Mouse (Mus musculus) CH12.LX (cell line): ENCODE measurements around the gene Slc5a10. TPM values are rescaled to one million over a fixed set of nuclear protein-coding genes. Genes with fewer than 3 reads are reported as not detected.
A peak's percentile ranks its signal among the peaks of the same experiment; 100 is the strongest.

ENCODE experiments used
- DNase-seq: peaks from one replicate; pipeline ENCODE4 v3.0.0-alpha.2; 2013; ENCODE audit errors: extremely low read depth
- H3K27ac ChIP-seq: 2 replicates; pipeline ENCODE4 v1.5.1; 2012; ENCODE audit warnings: low read depth, mild to moderate bottlenecking, control low read depth, moderate library complexity; ENCODE audit not compliant: insufficient read depth
- H3K27me3 ChIP-seq: replicated peaks from 2 replicates; pipeline ENCODE3; 2012; ENCODE audit warnings: inconsistent platforms
- H3K36me3 ChIP-seq, 2 experiments: replicated peaks in 1 of 2; 2 replicates each; pipeline versions ENCODE3 to v1.6.1; 2012; ENCODE audit warnings: inconsistent platforms in 1 of 2, low read length in 1 of 2, mild to moderate bottlenecking in 1 of 2, mixed read lengths in 1 of 2, moderate library complexity in 1 of 2; ENCODE audit not compliant: control insufficient read depth in 1 of 2, insufficient read depth in 1 of 2
- H3K4me1 ChIP-seq, 2 experiments: 2 replicates each; pipeline ENCODE4 v1.6.1; 2012; ENCODE audit warnings: inconsistent platforms in 1 of 2, moderate library complexity in 1 of 2; ENCODE audit not compliant: insufficient read depth in 2 of 2, control insufficient read depth in 1 of 2
- H3K4me2 ChIP-seq: 2 replicates; pipeline ENCODE4 v1.6.1; 2012; ENCODE audit warnings: low read depth, mild to moderate bottlenecking, control low read depth; ENCODE audit not compliant: poor library complexity, insufficient read depth, severe bottlenecking
- H3K4me3 ChIP-seq, 3 experiments: fragments of 150-350 bp in 1 of 3; sonication (generic) in 1 of 3; replicated peaks in 1 of 3; 2 replicates each; pipeline versions ENCODE3 to v1.5.1; 2011 to 2012; ENCODE audit warnings: low read depth in 2 of 3, low read length in 2 of 3, mild to moderate bottlenecking in 2 of 3, moderate library complexity in 2 of 3, control low read depth in 1 of 3, improper control_type of control experiment in 1 of 3, inconsistent platforms in 1 of 3, mixed read lengths in 1 of 3; ENCODE audit not compliant: poor library complexity in 1 of 3
- H3K79me2 ChIP-seq: replicated peaks from 2 replicates; pipeline ENCODE4 v1.6.1; 2012; ENCODE audit warnings: mild to moderate bottlenecking, moderate library complexity; ENCODE audit not compliant: control insufficient read depth, poor library complexity, insufficient read depth, severe bottlenecking; ENCODE audit errors: extremely low read depth
- H3K9ac ChIP-seq: 2 replicates; pipeline ENCODE4 v1.6.1; 2012; ENCODE audit warnings: low read depth, mild to moderate bottlenecking, control low read depth, moderate library complexity; ENCODE audit not compliant: insufficient read depth
- H3K9me3 ChIP-seq: replicated peaks from 2 replicates; pipeline ENCODE3; 2012; ENCODE audit warnings: low read length, inconsistent platforms, mixed read lengths
- BHLHE40 ChIP-seq: IDR thresholded peaks from 2 replicates; pipeline ENCODE4 v1.6.1; 2011; ENCODE audit warnings: mild to moderate bottlenecking, low read depth, low read length, improper control_type of control experiment
- CHD1 ChIP-seq: IDR thresholded peaks from 2 replicates; pipeline ENCODE4 v1.6.1; 2012; ENCODE audit warnings: low read depth, low read length, improper control_type of control experiment, inconsistent platforms
- CHD2 ChIP-seq: IDR thresholded peaks from 2 replicates; pipeline ENCODE4 v1.6.1; 2011; ENCODE audit warnings: low read length, improper control_type of control experiment
- ELF1 ChIP-seq: IDR thresholded peaks from 2 replicates; pipeline ENCODE4 v1.6.1; 2014; ENCODE audit warnings: low read depth, mild to moderate bottlenecking, inconsistent platforms, low read length, improper control_type of control experiment
- JUN ChIP-seq: IDR thresholded peaks from 2 replicates; pipeline ENCODE4 v1.6.1; 2011; ENCODE audit warnings: low read depth, mild to moderate bottlenecking, low read length, improper control_type of control experiment, moderate library complexity; ENCODE audit not compliant: insufficient read depth
- RCOR1 ChIP-seq: conservative IDR thresholded peaks from 2 replicates; pipeline ENCODE4 v1.6.1; 2012; ENCODE audit warnings: low read depth, mild to moderate bottlenecking, inconsistent platforms, low read length, improper control_type of control experiment
- TBP ChIP-seq: conservative IDR thresholded peaks from 2 replicates; pipeline ENCODE4 v1.6.1; 2011; ENCODE audit warnings: low read depth, low read length, improper control_type of control experiment
- UBTF ChIP-seq: IDR thresholded peaks from 2 replicates; pipeline ENCODE4 v1.6.1; 2012; ENCODE audit warnings: low read depth, mild to moderate bottlenecking, inconsistent platforms, low read length, improper control_type of control experiment, moderate library complexity
- USF1 ChIP-seq: IDR thresholded peaks from 2 replicates; pipeline ENCODE4 v1.6.1; 2014; ENCODE audit warnings: low read depth, mild to moderate bottlenecking, inconsistent platforms, low read length, improper control_type of control experiment
- ZKSCAN1 ChIP-seq: IDR thresholded peaks from 2 replicates; pipeline ENCODE4 v1.6.1; 2012; ENCODE audit warnings: low read depth, inconsistent platforms, low read length, improper control_type of control experiment, borderline replicate concordance
- dilution Hi-C: fragments of 300-500 bp; cut with MboI; formaldehyde crosslinking; loops from 2 replicates; pipeline ENCODE4 v1.14.3; 2020; ENCODE audit warnings: low sequenced_read_pairs; ENCODE audit not compliant: extremely low pct_unique_long_range_greater_than_20kb, extremely low pct_ligation_motif_present
- in situ Hi-C: fragments of 300-500 bp; cut with MboI; formaldehyde crosslinking; loops from 3 replicates; pipeline ENCODE4 v1.14.3; 2019; ENCODE audit warnings: low sequenced_read_pairs, low pct_ligation_motif_present, low pct_unique_long_range_greater_than_20kb, mixed read lengths
- polyA plus RNA-seq: library from polyadenylated mRNA; unstranded; fragments of >175 nt; gene quantifications from 2 replicates; pipeline ENCODE4 v1.2.1, GENCODE M21; 2012; ENCODE audit warnings: low read depth; ENCODE audit not compliant: insufficient read length
- total RNA-seq, 2 experiments: library from RNA; depleted of rRNA; stranded (reverse); fragments of 300-350 nt in 1 of 2; fragments of >200 nt in 1 of 2; gene quantifications; 2 replicates each; pipeline ENCODE4 v1.2.3; 2012 to 2014

The Slc5a10 gene
- total and polyA plus RNA-seq, 3 experiments, result 0.70 to 1.6 (median 1.4) TPM

DNA sequence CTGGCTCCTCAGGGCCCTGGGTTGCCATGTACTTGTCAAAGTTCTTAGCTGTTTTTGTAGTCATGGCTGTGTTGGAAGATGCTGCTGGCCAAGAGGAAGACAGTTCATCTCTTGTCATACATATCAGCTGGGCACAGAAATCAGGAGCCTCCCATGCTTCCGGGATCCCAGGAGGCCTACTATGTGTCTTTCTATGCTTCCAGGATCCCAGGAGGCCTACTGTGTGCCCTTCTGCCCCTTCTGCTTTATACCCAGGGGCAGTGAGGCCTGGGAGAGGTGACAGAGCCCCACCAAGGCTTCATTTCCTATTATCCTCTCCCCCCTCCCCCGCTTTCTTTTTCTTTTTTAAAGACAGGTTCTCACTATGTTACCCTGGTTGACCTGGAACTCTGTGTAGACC is 15.0 kb downstream of the Slc5a10 start:
- dilution Hi-C loops, result no loop called here

DNA sequence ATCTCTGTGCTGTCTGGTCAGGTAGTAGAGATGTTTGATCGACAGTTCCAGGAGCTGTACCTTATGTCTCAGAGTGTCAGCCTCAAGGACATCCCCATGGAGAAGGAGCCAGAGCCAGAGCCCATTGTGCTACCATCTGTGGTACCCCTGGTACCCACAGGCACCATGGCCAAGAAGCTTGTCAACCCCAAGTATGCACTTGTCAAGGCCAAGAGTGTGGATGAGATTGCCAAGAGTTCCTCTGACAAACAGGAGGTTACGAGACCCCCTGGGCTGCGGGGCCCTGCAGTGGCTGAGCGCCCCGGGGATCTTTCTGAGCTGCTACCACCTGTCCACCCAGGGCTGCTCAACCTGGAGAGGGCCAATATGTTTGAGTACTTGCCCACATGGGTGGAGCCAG is 18.1 kb downstream of the Slc5a10 start:
- peaks cover 88 to 96% of the 10 kb centered on the region in 2 experiments for H3K36me3 ChIP-seq
- H3K9me3 ChIP-seq, result no peaks in the 10 kb centered on the region
- in situ Hi-C loops (loop anchor here (5.0 kb wide), 1 partner anchor 35 kb away; no protein-coding TSS in a partner anchor), dilution Hi-C loops (no loop called here)
- H3K79me2 ChIP-seq, result peaks cover 5% of the 10 kb centered on the region; the same call in 1 of the 2 replicates
- H3K27ac ChIP-seq, result no peak overlapping the region
- TF ChIP-seq UBTF, result no peak
- no peak for TF ChIP-seq RCOR1
- DNase-seq, result no peak
- peaks cover 48 to 100% of the 10 kb centered on the region in 2 experiments for H3K4me1 ChIP-seq
- H3K27me3 ChIP-seq, result no peaks in the 10 kb centered on the region
- H3K9ac ChIP-seq, result no peak overlapping the region
- no peak overlapping the region for H3K4me3 ChIP-seq
- no peak overlapping the region for H3K4me2 ChIP-seq

More for the DNA sequence above, 15.0 kb downstream of the Slc5a10 start:
- Histone ChIP-seq H3K36me3 (peaks cover 74 to 81% of the 10 kb centered on the region in 2 experiments), H3K27me3 (no peaks in the 10 kb centered on the region), H3K27ac (no peak overlapping the region), H3K4me3 (no peak overlapping the region), H3K79me2 (no peaks in the 10 kb centered on the region), H3K9me3 (no peaks in the 10 kb centered on the region), H3K4me2 (no peak overlapping the region), H3K4me1 (peaks cover 46 to 100% of the 10 kb centered on the region in 2 experiments), H3K9ac (no peak overlapping the region)
- no peak for DNase-seq
- TF ChIP-seq CHD2, result no peak
- no peak for TF ChIP-seq TBP
- no peak for TF ChIP-seq ELF1
- TF ChIP-seq ZKSCAN1, result peak; percentile 67
- in situ Hi-C loops, result no loop called here

DNA sequence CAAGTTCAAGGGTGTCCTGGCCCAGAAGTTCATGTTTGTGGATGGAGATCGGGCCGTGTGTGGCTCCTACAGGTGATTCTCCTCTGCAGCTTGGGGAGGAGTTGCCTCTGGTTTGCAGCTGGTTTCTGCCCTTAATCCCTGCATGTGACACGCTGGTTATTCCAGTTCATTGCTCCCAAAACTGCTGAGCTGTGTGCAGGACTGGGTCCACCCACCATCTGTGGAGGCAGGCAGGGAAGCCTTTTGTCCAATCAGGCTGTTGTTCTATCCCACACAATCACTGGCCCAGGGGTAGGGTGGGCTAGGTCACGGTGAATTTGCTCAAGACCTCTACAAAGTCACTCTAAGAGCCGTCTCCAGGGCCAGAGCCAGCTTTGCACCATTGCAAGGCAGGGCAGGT is 18.9 kb downstream of the Slc5a10 start:
- in situ Hi-C loops, result loop anchor here (5.0 kb wide), 1 partner anchor 34 kb away; no protein-coding TSS in a partner anchor
- Histone ChIP-seq H3K4me3 (no peak overlapping the region), H3K27ac (no peak overlapping the region), H3K36me3 (peaks cover 87 to 96% of the 10 kb centered on the region in 2 experiments), H3K4me1 (peaks cover 50 to 100% of the 10 kb centered on the region in 2 experiments), H3K27me3 (no peaks in the 10 kb centered on the region)
- dilution Hi-C loops, result no loop called here
- TF ChIP-seq BHLHE40 (no peak), CHD1 (no peak), JUN (no peak), USF1 (no peak)
- TF ChIP-seq, all 38 proteins: peak for 0
- no peak overlapping the region for H3K9ac ChIP-seq
- peaks cover 5% of the 10 kb centered on the region; the same call in 1 of the 2 replicates for H3K79me2 ChIP-seq
- no peaks in the 10 kb centered on the region for H3K9me3 ChIP-seq
- DNase-seq, result no peak
- no peak overlapping the region for H3K4me2 ChIP-seq
